Mouse (Mus musculus): ENCODE results near the gene Ccdc69. TPM values are rescaled to one million over a fixed set of nuclear protein-coding genes. Genes with fewer than 3 reads are reported as not detected.
A peak's percentile ranks its signal among the peaks of the same experiment; 100 is the strongest.
"Not testable (repeated sequence)": the region's sequence is repeated elsewhere in the genome, so short reads cannot be mapped to it uniquely, and the experiment has no call there.

The Ccdc69 gene
- polyA plus RNA-seq, 1 experiment: 2.0 TPM

DNA sequence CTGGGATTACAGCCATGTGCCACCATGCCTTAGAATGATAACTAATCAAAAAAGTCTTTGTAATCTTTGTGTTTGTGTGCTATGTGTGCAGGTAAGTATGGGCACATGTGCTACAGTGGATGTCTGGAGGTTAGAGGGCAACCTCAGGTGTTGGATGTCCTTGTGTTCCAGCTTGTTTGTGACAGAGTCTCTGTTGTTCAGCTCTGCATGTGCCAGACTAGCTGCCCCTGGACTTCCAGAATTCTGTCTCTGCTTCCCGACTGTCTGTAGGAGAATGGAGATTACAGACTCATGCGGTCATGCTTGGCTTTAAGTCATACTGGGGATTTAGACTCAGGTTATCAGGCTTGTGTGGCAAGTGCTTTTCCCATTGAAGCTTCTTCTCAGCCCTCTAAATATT, 36.4 kb upstream of the Ccdc69 start:
- H3K4me3 ChIP-seq (ENCODE audit: insufficient read depth, low read depth, low read length): no peak overlapping the region
- no peaks in the 10 kb centered on the region for H3K27me3 ChIP-seq (replicated peaks; ENCODE audit: control insufficient read depth, insufficient read depth, low read length)
- WGBS: 92% methylated on average over 2 of the region's 2 CpGs
- no peaks in the 10 kb centered on the region; the same call in 1 of the 2 replicates for H3K36me3 ChIP-seq (ENCODE audit: control insufficient read depth, insufficient read depth, low read length)
- H3K27ac ChIP-seq (ENCODE audit: insufficient read depth, low read depth, low read length): no peak overlapping the region
- DNase-seq: no peak
- 0 out of 2 replicates have a peak, but pooled peaks cover 3% of the 10 kb centered on the region for H3K4me1 ChIP-seq (ENCODE audit: control insufficient read depth, insufficient read depth, low read length)
- TF ChIP-seq POLR2A (IDR thresholded peaks at IDR 0.05; ENCODE audit: low read depth, low read length) (no peak), CTCF (conservative IDR thresholded peaks at IDR 0.05; ENCODE audit: insufficient read depth, insufficient read length, low read depth, low read length) (no peak)

DNA sequence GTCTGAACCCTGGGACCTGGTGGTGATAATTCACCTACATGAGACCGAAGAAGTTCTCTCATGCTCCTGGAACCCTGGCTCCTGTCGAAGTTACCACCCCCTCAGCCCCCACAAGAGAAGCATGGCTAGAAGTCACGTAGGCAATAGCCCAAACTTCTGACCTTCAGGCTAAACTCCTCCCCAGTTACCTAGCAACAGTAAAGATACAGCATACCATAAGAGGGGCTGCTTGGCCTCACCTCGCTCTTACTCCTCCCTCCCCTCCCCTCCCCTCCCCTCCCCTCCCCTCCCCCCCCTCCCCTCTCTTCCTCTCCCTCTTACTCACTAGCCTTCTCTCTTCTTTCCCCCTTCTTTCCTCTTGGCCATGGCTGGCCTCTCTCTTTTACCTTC, 35.9 kb upstream of the Ccdc69 start:
- DNase-seq; H3K27me3 ChIP-seq (replicated peaks; ENCODE audit: control insufficient read depth, insufficient read depth, low read length); H3K36me3 ChIP-seq (ENCODE audit: control insufficient read depth, insufficient read depth, low read length); H3K4me3 ChIP-seq (ENCODE audit: insufficient read depth, low read depth, low read length); H3K27ac ChIP-seq (ENCODE audit: insufficient read depth, low read depth, low read length); H3K4me1 ChIP-seq (ENCODE audit: control insufficient read depth, insufficient read depth, low read length): not testable (repeated sequence)
- WGBS: 47% methylated on average over 3 of the region's 4 CpGs

DNA sequence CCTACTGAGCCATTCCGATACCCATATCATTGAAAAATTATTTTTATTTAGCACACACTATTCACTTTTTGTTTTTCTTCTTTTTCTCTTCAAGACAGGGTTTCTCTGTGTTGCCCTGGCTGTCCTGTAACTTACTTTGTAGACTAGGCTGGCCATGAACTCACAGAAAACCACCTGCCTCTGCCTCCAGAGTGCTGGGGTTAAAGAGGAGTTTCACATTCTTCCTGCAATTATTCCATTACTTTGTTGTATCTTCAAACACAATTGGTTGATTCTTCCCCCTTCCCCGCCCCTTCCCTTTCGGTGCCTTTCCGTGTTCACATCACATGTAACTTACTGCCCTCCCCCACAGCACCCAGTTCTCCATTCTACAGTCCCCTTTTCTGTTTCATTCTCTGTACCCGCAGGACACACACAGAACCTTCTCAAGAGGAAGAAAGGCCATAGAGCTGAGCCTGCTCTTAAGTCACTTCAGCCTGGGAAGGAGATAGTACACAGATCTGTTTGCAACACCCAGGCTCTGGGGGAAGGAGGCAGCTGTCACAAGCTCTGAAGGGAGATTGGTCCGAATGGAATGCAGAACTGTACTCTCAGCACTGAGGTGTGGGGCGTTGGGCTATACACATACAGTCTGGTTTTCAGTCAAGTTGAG, 35.4 kb upstream of the Ccdc69 start:
- DNase-seq: peak; percentile 36

DNA sequence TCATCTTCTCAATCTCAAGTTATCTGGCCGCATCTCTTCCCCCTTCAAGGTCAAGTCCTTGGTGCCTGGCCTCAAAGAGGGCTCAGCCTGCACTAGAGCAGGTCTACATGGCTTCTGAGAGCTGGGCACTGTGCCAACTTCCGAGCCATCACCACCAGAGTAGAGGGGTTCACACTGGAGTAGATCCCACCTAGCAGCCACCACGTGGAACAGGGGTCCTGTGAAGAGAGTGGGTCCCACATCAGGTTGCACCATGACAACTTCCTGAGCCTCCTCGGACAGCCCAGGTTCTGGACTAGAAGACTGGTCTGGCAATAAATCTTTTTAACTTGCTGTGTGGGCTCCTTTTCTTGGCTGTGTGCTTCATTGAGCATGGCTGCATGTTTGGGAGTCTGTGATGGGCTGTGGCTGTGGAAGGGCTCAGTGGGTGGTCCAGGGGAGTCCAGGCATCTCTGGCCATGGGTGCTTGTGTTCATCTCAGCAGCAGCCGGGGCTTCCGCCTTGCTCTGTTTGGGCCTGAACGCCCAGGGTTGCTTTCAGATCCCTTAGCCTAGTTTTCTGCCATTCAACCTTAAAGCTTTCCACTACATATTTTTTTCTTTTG, 32.7 kb upstream of the Ccdc69 start:
- Histone ChIP-seq H3K36me3 (ENCODE audit: control insufficient read depth, insufficient read depth, low read length) (no peaks in the 10 kb centered on the region; the same call in 1 of the 2 replicates), H3K27me3 (replicated peaks; ENCODE audit: control insufficient read depth, insufficient read depth, low read length) (no peaks in the 10 kb centered on the region), H3K27ac (ENCODE audit: insufficient read depth, low read depth, low read length) (no peak overlapping the region), H3K4me3 (ENCODE audit: insufficient read depth, low read depth, low read length) (no peak overlapping the region), H3K4me1 (ENCODE audit: control insufficient read depth, insufficient read depth, low read length) (peaks cover 6% of the 10 kb centered on the region; the same call in 1 of the 2 replicates)
- WGBS: 44% methylated on average over 7 of the region's 7 CpGs
- DNase-seq: no peak
- no peak for TF ChIP-seq CTCF (conservative IDR thresholded peaks at IDR 0.05; ENCODE audit: insufficient read depth, insufficient read length, low read depth, low read length)
- TF ChIP-seq POLR2A (IDR thresholded peaks at IDR 0.05; ENCODE audit: low read depth, low read length): no peak

More for the DNA sequence above, 35.4 kb upstream of the Ccdc69 start:
- H3K4me1 ChIP-seq (ENCODE audit: control insufficient read depth, insufficient read depth, low read length): 0 out of 2 replicates have a peak, but pooled peaks cover 3% of the 10 kb centered on the region
- TF ChIP-seq CTCF (conservative IDR thresholded peaks at IDR 0.05; ENCODE audit: insufficient read depth, insufficient read length, low read depth, low read length): no peak
- no peak overlapping the region for H3K27ac ChIP-seq (ENCODE audit: insufficient read depth, low read depth, low read length)
- no peaks in the 10 kb centered on the region; the same call in 1 of the 2 replicates for H3K36me3 ChIP-seq (ENCODE audit: control insufficient read depth, insufficient read depth, low read length)
- 72% methylated on average over 7 of the region's 7 CpGs for WGBS
- H3K27me3 ChIP-seq (replicated peaks; ENCODE audit: control insufficient read depth, insufficient read depth, low read length): no peaks in the 10 kb centered on the region
- no peak overlapping the region for H3K4me3 ChIP-seq (ENCODE audit: insufficient read depth, low read depth, low read length)

DNA sequence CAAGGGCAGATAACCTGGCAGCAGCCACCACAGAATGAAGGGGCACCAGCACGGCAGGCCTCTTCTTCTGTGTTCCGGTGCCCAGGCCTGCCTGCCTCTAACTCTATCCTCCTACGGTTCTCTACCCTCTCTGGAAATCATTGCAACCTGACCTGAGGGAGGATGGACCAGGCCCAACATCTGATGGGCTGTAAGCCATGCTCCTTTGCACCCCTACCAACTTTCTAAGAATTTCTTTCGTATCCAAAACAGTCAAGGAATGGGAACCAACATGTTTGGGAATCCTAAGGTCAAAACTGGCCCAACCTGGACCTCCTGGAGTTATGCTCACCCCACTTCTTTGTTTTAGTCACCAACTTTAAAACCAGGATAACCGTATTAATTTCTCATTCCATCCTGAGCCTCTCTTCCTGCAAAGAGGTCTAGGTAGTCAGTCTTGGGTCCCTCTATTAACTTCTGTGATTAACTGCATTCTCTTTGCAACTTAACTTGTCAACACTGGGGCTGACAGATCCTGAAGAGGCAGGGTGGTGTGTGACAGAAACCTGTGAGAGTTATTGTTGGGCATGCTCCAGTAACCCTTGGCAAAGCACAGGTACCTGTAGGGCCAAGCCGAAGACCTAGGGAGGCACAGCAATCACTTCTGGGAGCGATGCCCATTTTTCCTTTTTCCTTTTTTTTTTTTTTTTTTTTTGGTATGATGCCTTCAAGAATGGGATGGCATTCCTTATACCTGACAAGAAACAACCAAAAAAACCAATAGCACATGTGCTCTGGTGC, 31.8 kb upstream of the Ccdc69 start:
- Histone ChIP-seq H3K27ac (ENCODE audit: insufficient read depth, low read depth, low read length) (no peak overlapping the region), H3K4me1 (ENCODE audit: control insufficient read depth, insufficient read depth, low read length) (peaks cover 7% of the 10 kb centered on the region; the same call in 1 of the 2 replicates), H3K27me3 (replicated peaks; ENCODE audit: control insufficient read depth, insufficient read depth, low read length) (no peaks in the 10 kb centered on the region), H3K36me3 (ENCODE audit: control insufficient read depth, insufficient read depth, low read length) (no peaks in the 10 kb centered on the region; the same call in 1 of the 2 replicates), H3K4me3 (ENCODE audit: insufficient read depth, low read depth, low read length) (no peak overlapping the region)
- DNase-seq: peak; percentile 57
- 72% methylated on average over 7 of the region's 7 CpGs for whole genome bisulfite sequencing
- no peak for TF ChIP-seq CTCF (conservative IDR thresholded peaks at IDR 0.05; ENCODE audit: insufficient read depth, insufficient read length, low read depth, low read length)

DNA sequence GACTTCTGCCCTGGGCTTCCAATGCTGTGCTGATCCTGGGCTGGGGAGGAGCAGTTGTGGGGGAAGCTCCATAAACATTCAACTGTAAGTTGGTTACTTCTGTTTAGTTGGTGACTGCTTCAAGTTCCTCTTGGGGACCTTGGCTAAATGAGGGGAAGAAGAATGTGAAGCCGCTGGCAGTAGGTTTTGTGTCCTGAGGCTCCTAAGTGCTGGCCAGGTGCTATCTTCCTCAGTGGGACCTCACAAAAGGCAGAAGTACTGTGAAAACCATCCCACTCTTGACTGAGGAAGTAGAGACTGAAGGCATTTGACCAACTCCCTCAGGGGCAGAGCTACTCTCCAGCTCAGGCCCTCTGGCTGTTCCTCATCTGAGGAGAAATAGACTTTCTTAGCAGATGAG, 28.7 kb upstream of the Ccdc69 start:
- WGBS: 97% methylated on average over 1 of the region's 1 CpGs
- no peak overlapping the region for H3K27ac ChIP-seq (ENCODE audit: insufficient read depth, low read depth, low read length)
- no peak for DNase-seq
- H3K4me1 ChIP-seq (ENCODE audit: control insufficient read depth, insufficient read depth, low read length): peaks cover 16% of the 10 kb centered on the region; the same call in 1 of the 2 replicates
- H3K27me3 ChIP-seq (replicated peaks; ENCODE audit: control insufficient read depth, insufficient read depth, low read length): no peaks in the 10 kb centered on the region
- H3K36me3 ChIP-seq (ENCODE audit: control insufficient read depth, insufficient read depth, low read length): no peaks in the 10 kb centered on the region; the same call in 1 of the 2 replicates
- H3K4me3 ChIP-seq (ENCODE audit: insufficient read depth, low read depth, low read length): no peak overlapping the region
- TF ChIP-seq CTCF (conservative IDR thresholded peaks at IDR 0.05; ENCODE audit: insufficient read depth, insufficient read length, low read depth, low read length) (no peak), POLR2A (IDR thresholded peaks at IDR 0.05; ENCODE audit: low read depth, low read length) (no peak)

DNA sequence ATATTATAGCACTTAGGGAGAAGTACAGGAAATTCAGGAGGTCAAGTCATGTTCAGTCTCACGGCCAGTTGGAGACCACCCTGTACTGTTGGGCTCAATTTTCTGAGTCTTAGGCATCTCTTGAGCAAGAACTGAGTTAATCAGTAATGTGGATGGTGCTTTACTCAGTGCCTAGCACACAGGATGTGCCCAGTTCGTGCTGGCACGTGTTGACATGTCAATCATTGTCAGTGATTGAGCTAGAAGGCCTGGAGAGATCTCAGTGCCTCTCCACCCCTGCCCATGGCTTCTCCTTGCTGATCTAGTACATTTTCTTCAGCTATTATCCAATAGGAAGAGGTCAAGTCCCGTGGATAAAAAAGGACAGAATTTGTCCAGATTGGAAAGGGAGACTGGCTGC, 27.5 kb upstream of the Ccdc69 start:
- H3K27me3 ChIP-seq (replicated peaks; ENCODE audit: control insufficient read depth, insufficient read depth, low read length): no peaks in the 10 kb centered on the region
- DNase-seq: peak; percentile 94
- TF ChIP-seq CTCF (conservative IDR thresholded peaks at IDR 0.05; ENCODE audit: insufficient read depth, insufficient read length, low read depth, low read length): no peak
- TF ChIP-seq POLR2A (IDR thresholded peaks at IDR 0.05; ENCODE audit: low read depth, low read length): no peak
- WGBS: 41% methylated on average over 4 of the region's 4 CpGs
- H3K4me3 ChIP-seq (ENCODE audit: insufficient read depth, low read depth, low read length): no peak overlapping the region
- peaks cover 16% of the 10 kb centered on the region; the same call in 1 of the 2 replicates for H3K4me1 ChIP-seq (ENCODE audit: control insufficient read depth, insufficient read depth, low read length)
- peak overlapping the region; percentile 69 for H3K27ac ChIP-seq (ENCODE audit: insufficient read depth, low read depth, low read length)
- H3K36me3 ChIP-seq (ENCODE audit: control insufficient read depth, insufficient read depth, low read length): no peaks in the 10 kb centered on the region; the same call in 1 of the 2 replicates

Measured in kidney, adult 2 months (tissue).